In genomic region chr17:93598181-93598685, GRCm38 (mm10) we compare ENCODE assay signal across 19 mouse cellular contexts.
A peak's percentile ranks its signal among the peaks of the same experiment; 100 is the strongest.
DNase-seq lines count a peak whose midpoint lies in the region; ATAC-seq lines count a peak whose summit lies in the region.
"Had no signal": no experiment of that assay in that cellular context is flagged by ENCODE, and none has a peak within 500 bp of the region (broad histone marks: within the 10 kb centered on the region; RNA-seq: fewer than 3 reads in every experiment).

No protein-coding gene starts in this region.

- intact Hi-C loops in left cerebral cortex, postnatal 25 days (cut with DNase I): loop anchor here (5.0 to 10.0 kb wide), 2 partner anchors 393 to 644 kb away; no protein-coding TSS in a partner anchor
- intact Hi-C loops in left cerebral cortex, postnatal 4 days (cut with DNase I): no loop called here

- no peaks in the 10 kb centered on the region for H3K4me1 ChIP-seq in liver, embryonic 12.5 days
- H3K4me1 ChIP-seq: embryonic facial prominence, embryonic 10.5 days; heart, embryonic 15.5 days; hindbrain, embryonic 13.5 days had no signal

- no peaks in the 10 kb centered on the region for H3K9me3 ChIP-seq in liver, embryonic 12.5 days (replicated peaks)
- H3K9me3 ChIP-seq: embryonic facial prominence, embryonic 10.5 days; heart, embryonic 15.5 days; hindbrain, embryonic 13.5 days had no signal

- H3K27me3 ChIP-seq in liver, embryonic 12.5 days (replicated peaks): no peaks in the 10 kb centered on the region
- H3K27me3 ChIP-seq: heart, embryonic 15.5 days; hindbrain, embryonic 13.5 days had no signal

- no peak overlapping the region for H3K4me3 ChIP-seq in liver, embryonic 12.5 days
- H3K4me3 ChIP-seq: embryonic facial prominence, embryonic 10.5 days; heart, adult 2 months; heart, embryonic 15.5 days; hindbrain, embryonic 13.5 days had no signal

- WGBS in liver, embryonic 12.5 days (ENCODE audit: insufficient replicate concordance): 77% methylated on average over 2 of the region's 2 CpGs

- H3K36me3 ChIP-seq in liver, embryonic 12.5 days: no peaks in the 10 kb centered on the region
- H3K36me3 ChIP-seq: embryonic facial prominence, embryonic 10.5 days; heart, embryonic 15.5 days; hindbrain, embryonic 13.5 days had no signal

- H3K4me2 ChIP-seq in liver, embryonic 12.5 days: no peak overlapping the region
- H3K4me2 ChIP-seq: heart, embryonic 11.5 days; heart, embryonic 15.5 days; hindbrain, embryonic 13.5 days had no signal

- no peak overlapping the region for H3K9ac ChIP-seq in liver, embryonic 12.5 days
- H3K9ac ChIP-seq: heart, embryonic 15.5 days; hindbrain, embryonic 13.5 days had no signal

- no peak overlapping the region for H3K27ac ChIP-seq in liver, embryonic 12.5 days
- H3K27ac ChIP-seq: embryonic facial prominence, embryonic 10.5 days; heart, adult 2 months; heart, embryonic 15.5 days; hindbrain, embryonic 13.5 days; hindbrain, postnatal 0 days had no signal

- ATAC-seq in frontal cortex, adult (ENCODE audit: low TSS enrichment): peak; percentile 98
- no peak for ATAC-seq in liver, embryonic 12.5 days
- ATAC-seq: forebrain, embryonic 14.5 days; hindbrain, postnatal 0 days had no signal

- no peak for DNase-seq in frontal cortex, postnatal 25 days (ENCODE audit: low spot score in 2 of 2)
- peak; percentile 3 for DNase-seq in layer of hippocampus, adult 9-10 months (ENCODE audit: low spot score)
- no peak for DNase-seq in layer of hippocampus, postnatal 25 days (ENCODE audit: extremely low spot score in 1 of 2, low spot score in 1 of 2)
- peak; percentile 7 to 70 for DNase-seq in left cerebral cortex, postnatal 25 days (ENCODE audit: low spot score in 2 of 2)
- no peak for DNase-seq in left cerebral cortex, postnatal 4 days
- DNase-seq: adrenal gland, postnatal 10 days; cerebellum, adult 18-20 months; cerebellum, postnatal 10 days; gastrocnemius, postnatal 14 days; heart, adult 2 months; heart, postnatal 14 days had no signal

Comparison
In these comparisons a context has a peak if more than half of its experiments do, and no peak if none do; other contexts are left out.
1. DNase-seq: peak in layer of hippocampus, adult 9-10 months (single experiment) and left cerebral cortex, postnatal 25 days (2 of 2); none in frontal cortex, postnatal 25 days (0 of 2), layer of hippocampus, postnatal 25 days (0 of 2) and left cerebral cortex, postnatal 4 days (single experiment).